Mouse (Mus musculus) lung, postnatal 36 days (tissue): ENCODE measurements around the gene Atpaf2.

Experiments
- DNase-seq: peaks from one replicate; pipeline ENCODE4 v3.0.0; 2022; ENCODE audit warnings: mixed read lengths

Gene Atpaf2

GRCm38 (mm10) chr11:60396546-60396945, 21.7 kb downstream of the Atpaf2 start:
- no peak for DNase-seq

GRCm38 (mm10) chr11:60391346-60391745, 26.9 kb downstream of the Atpaf2 start:
- DNase-seq = no peak

- DNase-seq = no peak
These were observed 30.3 kb downstream of the Atpaf2 start for GRCm38 (mm10) chr11:60387944-60388343.

- DNase-seq = no peak
These were observed 32.3 kb downstream of the Atpaf2 start for GRCm38 (mm10) chr11:60385946-60386345.

- DNase-seq = no peak
These were observed 33.4 kb downstream of the Atpaf2 start for GRCm38 (mm10) chr11:60384762-60385421.

GRCm38 (mm10) chr11:60383518-60383917, 34.7 kb downstream of the Atpaf2 start:
- DNase-seq = no peak

GRCm38 (mm10) chr11:60374481-60374880, 43.8 kb downstream of the Atpaf2 start:
- DNase-seq = no peak

- DNase-seq = no peak
These were observed 47.8 kb downstream of the Atpaf2 start for GRCm38 (mm10) chr11:60370431-60370830.

- DNase-seq = no peak
These were observed 48.8 kb downstream of the Atpaf2 start for GRCm38 (mm10) chr11:60369448-60369847.

GRCm38 (mm10) chr11:60368909-60369308, 49.3 kb downstream of the Atpaf2 start:
- DNase-seq = no peak

GRCm38 (mm10) chr11:60367256-60367655, 51.0 kb downstream of the Atpaf2 start:
- DNase-seq = no peak

- DNase-seq = no peak
These were observed 51.8 kb downstream of the Atpaf2 start for GRCm38 (mm10) chr11:60366239-60367019.

GRCm38 (mm10) chr11:60360631-60361201, 57.5 kb downstream of the Atpaf2 start:
- DNase-seq = peak; percentile 53

GRCm38 (mm10) chr11:60359936-60360335, 58.3 kb downstream of the Atpaf2 start:
- no peak for DNase-seq

GRCm38 (mm10) chr11:60359138-60359537, 59.1 kb downstream of the Atpaf2 start:
- DNase-seq = no peak

GRCm38 (mm10) chr11:60358548-60358947, 59.7 kb downstream of the Atpaf2 start:
- DNase-seq = no peak

GRCm38 (mm10) chr11:60357116-60357515, 61.1 kb downstream of the Atpaf2 start:
- DNase-seq = no peak

- no peak for DNase-seq
These were observed 62.3 kb downstream of the Atpaf2 start for GRCm38 (mm10) chr11:60355952-60356351.

GRCm38 (mm10) chr11:60352559-60353411, 65.5 kb downstream of the Atpaf2 start, which contains the start of the genes Tom1l2 and Drc3:
Tom1l2 (minus strand) TSS chr11:60352905.
Drc3 (plus strand) TSS chr11:60353329.
- DNase-seq = peak; percentile 100

GRCm38 (mm10) chr11:60351925-60352371, 66.3 kb downstream of the Atpaf2 start:
- peak; percentile 26 for DNase-seq

GRCm38 (mm10) chr11:60351388-60351787, 66.9 kb downstream of the Atpaf2 start:
- DNase-seq = no peak
